Mouse (Mus musculus) MEL (cell line): ENCODE measurements around the gene Klhdc8a.

Experiments used
- CHD2 ChIP-seq: IDR thresholded peaks from 2 replicates; pipeline ENCODE4 v1.6.1; 2011; ENCODE audit warnings: low read length, improper control_type of control experiment
- CTCF ChIP-seq, 3 experiments: IDR thresholded peaks in 2 of 3; conservative IDR thresholded peaks in 1 of 3; 2 replicates each; pipeline ENCODE4 v1.5.1; 2011 to 2012; ENCODE audit warnings: low read length in 3 of 3, low read depth in 2 of 3, mild to moderate bottlenecking in 2 of 3, improper control_type of control experiment in 1 of 3, inconsistent platforms in 1 of 3, mixed read lengths in 1 of 3, moderate library complexity in 1 of 3; ENCODE audit not compliant: control insufficient read depth in 1 of 3, insufficient read depth in 1 of 3, poor library complexity in 1 of 3, severe bottlenecking in 1 of 3
- GATA1 ChIP-seq: IDR thresholded peaks from 2 replicates; pipeline ENCODE4 v1.6.1; 2011; ENCODE audit warnings: low read depth, low read length, improper control_type of control experiment
- MAX ChIP-seq: IDR thresholded peaks from 2 replicates; pipeline ENCODE4 v1.6.1; 2011; ENCODE audit warnings: low read length, improper control_type of control experiment
- NELFE ChIP-seq: IDR thresholded peaks from 2 replicates; pipeline ENCODE4 v1.6.1; 2011; ENCODE audit warnings: low read depth, low read length, improper control_type of control experiment
- POLR2A ChIP-seq, 2 experiments: IDR thresholded peaks; 2 replicates each; pipeline ENCODE4 v1.6.1; 2011 to 2012; ENCODE audit warnings: low read length in 2 of 2, mild to moderate bottlenecking in 2 of 2, control low read depth in 1 of 2, improper control_type of control experiment in 1 of 2, low read depth in 1 of 2, moderate library complexity in 1 of 2; ENCODE audit not compliant: control insufficient read depth in 1 of 2, insufficient read depth in 1 of 2, poor library complexity in 1 of 2
- POLR2AphosphoS2 ChIP-seq: IDR thresholded peaks from 2 replicates; pipeline ENCODE4 v1.6.1; 2011; ENCODE audit warnings: low read length, improper control_type of control experiment

GRCm38 (mm10) chr1:132335378-132335965 lies 37.0 kb downstream of the Klhdc8a start:
- no peak for TF ChIP-seq CTCF (IDR thresholded peaks at IDR 0.05 in 2 of 3, conservative IDR thresholded peaks at IDR 0.05 in 1 of 3; ENCODE audit: control insufficient read depth in 1 of 3, insufficient read depth in 1 of 3, low read depth in 2 of 3, low read length in 3 of 3, poor library complexity in 1 of 3, severe bottlenecking in 1 of 3)
- no peak for TF ChIP-seq MAX
- TF ChIP-seq POLR2A (IDR thresholded peaks at IDR 0.05; ENCODE audit: control insufficient read depth in 1 of 2, insufficient read depth in 1 of 2, low read depth in 1 of 2, low read length in 2 of 2, poor library complexity in 1 of 2), result no peak
- TF ChIP-seq NELFE, result no peak
- TF ChIP-seq POLR2AphosphoS2, result no peak
- no peak for TF ChIP-seq GATA1
- TF ChIP-seq CHD2, result no peak
